In the genomic region with DNA sequence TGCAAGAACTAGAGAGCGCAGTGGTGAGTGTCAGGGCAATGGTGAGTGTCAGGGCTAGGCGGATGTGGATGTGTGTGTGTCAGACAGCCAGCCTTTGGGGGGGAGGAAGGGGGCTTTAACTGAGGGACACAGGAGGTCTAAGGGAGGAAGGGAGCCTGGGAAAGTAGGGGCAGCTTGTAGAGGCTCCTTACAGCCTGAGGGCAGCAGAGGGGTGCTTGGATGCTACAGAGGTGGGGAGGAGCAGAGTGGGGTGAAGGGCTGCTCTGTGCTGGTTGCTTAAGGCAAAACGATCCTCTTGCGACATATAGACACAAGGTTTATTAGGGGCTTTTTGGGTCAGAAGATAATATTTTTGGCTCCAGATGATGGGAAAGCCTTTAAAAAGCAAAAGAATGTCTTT, we compare ENCODE assay signal across 22 mouse cellular contexts. TPM values are rescaled to one million over a fixed set of nuclear protein-coding genes. Genes with fewer than 3 reads are reported as not detected.
DNase-seq lines count a peak whose midpoint lies in the region; ATAC-seq and TF ChIP-seq lines count a peak whose summit lies in the region.
"Had no signal": no experiment of that assay in that cellular context is flagged by ENCODE, and none has a peak within 500 bp of the region (broad histone marks: within the 10 kb centered on the region; RNA-seq: fewer than 3 reads in every experiment).

No protein-coding gene starts in this region.

- TF ChIP-seq CTCF in gastrocnemius, adult 2 months (IDR thresholded peaks at IDR 0.05) = no peak

- H3K4me3 ChIP-seq in gastrocnemius, adult 2 months = no peak overlapping the region
- no peak overlapping the region for H3K4me3 ChIP-seq in limb, embryonic 15.5 days
- no peak overlapping the region for H3K4me3 ChIP-seq in limb, embryonic 10.5 days
- H3K4me3 ChIP-seq in midbrain, embryonic 14.5 days (replicated peaks; ENCODE audit: low read depth, low read length) = no peak overlapping the region
- H3K4me3 ChIP-seq: embryonic facial prominence, embryonic 12.5 days; heart, embryonic 12.5 days; neural tube, embryonic 12.5 days had no signal

- WGBS in limb, embryonic 15.5 days = 66% methylated on average over 4 of the region's 4 CpGs
- WGBS in limb, embryonic 10.5 days = 85% methylated on average over 4 of the region's 4 CpGs
- 51% methylated on average over 4 of the region's 4 CpGs for WGBS in midbrain, embryonic 14.5 days

- intact Hi-C loops in gastrocnemius, adult 2 months (cut with DNase I) = no loop called here
- intact Hi-C loops in gastrocnemius, postnatal 36 days (cut with DNase I) = no loop called here

- H3K4me2 ChIP-seq in limb, embryonic 15.5 days = no peak overlapping the region
- no peak overlapping the region for H3K4me2 ChIP-seq in midbrain, embryonic 14.5 days (ENCODE audit: low read length)
- H3K4me2 ChIP-seq: embryonic facial prominence, embryonic 12.5 days; heart, embryonic 12.5 days; neural tube, embryonic 12.5 days had no signal

- ATAC-seq in limb, embryonic 15.5 days (ENCODE audit: insufficient number of reproducible peaks, low FRiP score, low TSS enrichment, low read depth) = no peak
- no peak; the same call in 1 of the 2 replicates for ATAC-seq in midbrain, embryonic 14.5 days (ENCODE audit: low FRiP score, low TSS enrichment)
- ATAC-seq: liver, postnatal 0 days had no signal

- no peak overlapping the region for H3K27ac ChIP-seq in gastrocnemius, adult 2 months
- H3K27ac ChIP-seq in limb, embryonic 15.5 days = peak overlapping the region; percentile 11; the same call in 1 of the 2 replicates
- no peak overlapping the region for H3K27ac ChIP-seq in limb, embryonic 10.5 days
- peak overlapping the region; percentile 28 for H3K27ac ChIP-seq in midbrain, embryonic 14.5 days (replicated peaks; ENCODE audit: low read depth, low read length)
- H3K27ac ChIP-seq: embryonic facial prominence, embryonic 12.5 days; neural tube, embryonic 12.5 days had no signal

- H3K9me3 ChIP-seq in limb, embryonic 15.5 days = no peaks in the 10 kb centered on the region
- no peaks in the 10 kb centered on the region for H3K9me3 ChIP-seq in limb, embryonic 10.5 days (replicated peaks)
- no peaks in the 10 kb centered on the region for H3K9me3 ChIP-seq in midbrain, embryonic 14.5 days (ENCODE audit: control insufficient read depth, low read length)
- H3K9me3 ChIP-seq: embryonic facial prominence, embryonic 12.5 days; heart, embryonic 12.5 days; neural tube, embryonic 12.5 days had no signal

- H3K27me3 ChIP-seq in limb, embryonic 15.5 days = no peaks in the 10 kb centered on the region
- no peaks in the 10 kb centered on the region for H3K27me3 ChIP-seq in limb, embryonic 10.5 days (ENCODE audit: low read depth, poor library complexity, severe bottlenecking)
- no peaks in the 10 kb centered on the region for H3K27me3 ChIP-seq in midbrain, embryonic 14.5 days (ENCODE audit: control insufficient read depth, insufficient read depth, low read length)
- H3K27me3 ChIP-seq: embryonic facial prominence, embryonic 12.5 days; heart, embryonic 12.5 days; neural tube, embryonic 12.5 days had no signal

- DNase-seq in gastrocnemius, adult 2 months = peak; percentile 7
- no peak for DNase-seq in gastrocnemius, postnatal 36 days
- no peak for DNase-seq in limb, embryonic 10.5 days (ENCODE audit: low spot score)
- DNase-seq in midbrain, embryonic 14.5 days = peak; percentile 33
- no peak for DNase-seq in spleen, adult 12 weeks (ENCODE audit: low spot score)
- no peak for DNase-seq in heart, adult 8-10 months (ENCODE audit: low spot score)
- DNase-seq: adrenal gland, postnatal 14 days; cerebellum, adult 2 months; gastrocnemius, postnatal 25 days; kidney, adult 11 months; kidney, postnatal 10 days; liver, postnatal 0 days; lung, postnatal 4 days; thymus, postnatal 4 days had no signal

- H3K36me3 ChIP-seq in limb, embryonic 15.5 days = peaks cover 36% of the 10 kb centered on the region
- peaks cover 81% of the 10 kb centered on the region for H3K36me3 ChIP-seq in limb, embryonic 10.5 days
- H3K36me3 ChIP-seq in midbrain, embryonic 14.5 days (ENCODE audit: control insufficient read depth, insufficient read depth, low read length) = peaks cover 19% of the 10 kb centered on the region

- no peak overlapping the region for H3K9ac ChIP-seq in limb, embryonic 15.5 days
- H3K9ac ChIP-seq in midbrain, embryonic 14.5 days (replicated peaks; ENCODE audit: low read length) = no peak overlapping the region; the same call in 1 of the 2 replicates
- H3K9ac ChIP-seq: embryonic facial prominence, embryonic 12.5 days; heart, embryonic 12.5 days; liver, postnatal 0 days; neural tube, embryonic 12.5 days had no signal

- H3K4me1 ChIP-seq in limb, embryonic 15.5 days = peaks cover 6% of the 10 kb centered on the region
- peaks cover 4% of the 10 kb centered on the region; the same call in 1 of the 2 replicates for H3K4me1 ChIP-seq in limb, embryonic 10.5 days
- H3K4me1 ChIP-seq in midbrain, embryonic 14.5 days (ENCODE audit: control insufficient read depth, insufficient read depth, low read length) = 0 out of 2 replicates have a peak, but pooled peaks cover 3% of the 10 kb centered on the region
- H3K4me1 ChIP-seq: embryonic facial prominence, embryonic 12.5 days had no signal

RNA-seq across cellular contexts. Expression of a gene that starts 17.4 kb away (rescaled TPM):
- total RNA-seq in gastrocnemius, adult 2 months (2021) = 10 to 100 TPM; 13.5 TPM
- total RNA-seq in gastrocnemius, postnatal 36 days (2021) = 10 to 100 TPM; 15.3 to 15.6 TPM
- 87.6 and 87.9 TPM in 2 replicates for polyA plus RNA-seq in limb, embryonic 15.5 days (2015; fragmentation: Nextera tagmentation; extraction: Ambion mirVana)
- polyA plus RNA-seq in limb, embryonic 10.5 days (2016; fragmentation: Nextera tagmentation; extraction: Ambion mirVana) = 70.0 and 70.9 TPM in 2 replicates
- polyA plus RNA-seq in midbrain, embryonic 14.5 days (2014; fragmentation: Nextera tagmentation; extraction: Ambion mirVana) = 47.8 and 89.9 TPM in 2 replicates
- total RNA-seq in heart, adult 8-10 months (2022) = 10 to 100 TPM; 19.6 to 24.3 (median 22.9) TPM

RNA-seq across cellular contexts. Expression of a gene that starts 33.4 kb away (rescaled TPM):
- total RNA-seq in gastrocnemius, adult 2 months (2021) = 1 to 10 TPM; 2.2 to 2.8 TPM
- 1 to 10 TPM; 2.9 to 3.5 TPM for total RNA-seq in gastrocnemius, postnatal 36 days (2021)
- 14.8 and 18.5 TPM in 2 replicates for polyA plus RNA-seq in limb, embryonic 15.5 days (2015; fragmentation: Nextera tagmentation; extraction: Ambion mirVana)
- polyA plus RNA-seq in limb, embryonic 10.5 days (2016; fragmentation: Nextera tagmentation; extraction: Ambion mirVana) = 21.7 and 26.2 TPM in 2 replicates
- polyA plus RNA-seq in midbrain, embryonic 14.5 days (2014; fragmentation: Nextera tagmentation; extraction: Ambion mirVana) = 34.3 and 52.2 TPM in 2 replicates
- 1 to 10 TPM; 3.2 to 4.9 (median 3.7) TPM for total RNA-seq in heart, adult 8-10 months (2022)

RNA-seq across cellular contexts. Expression of a gene that starts 37.5 kb away (rescaled TPM):
- not detected for total RNA-seq in gastrocnemius, adult 2 months (2021)
- not detected for total RNA-seq in gastrocnemius, postnatal 36 days (2021)
- polyA plus RNA-seq in limb, embryonic 15.5 days (2015; fragmentation: Nextera tagmentation; extraction: Ambion mirVana) = not detected in 2 replicates
- not detected in 2 replicates for polyA plus RNA-seq in limb, embryonic 10.5 days (2016; fragmentation: Nextera tagmentation; extraction: Ambion mirVana)
- polyA plus RNA-seq in midbrain, embryonic 14.5 days (2014; fragmentation: Nextera tagmentation; extraction: Ambion mirVana) = 2.3 and 2.4 TPM in 2 replicates
- not detected for total RNA-seq in heart, adult 8-10 months (2022)
- total RNA-seq: adrenal gland, postnatal 14 days; common myeloid progenitor, adult 5-6 weeks; gastrocnemius, postnatal 25 days; heart, postnatal 25 days; layer of hippocampus, postnatal 10 days; left cerebral cortex, postnatal 10 days had no signal
- polyA plus RNA-seq: heart, embryonic 12.5 days; liver, postnatal 0 days; neural tube, embryonic 12.5 days had no signal

Comparison
In these comparisons a context has a peak if more than half of its experiments do, and no peak if none do; other contexts are left out.
1. DNase-seq: peak in gastrocnemius, adult 2 months (single experiment) and midbrain, embryonic 14.5 days (single experiment); none in gastrocnemius, postnatal 36 days (0 of 2), limb, embryonic 10.5 days (single experiment), spleen, adult 12 weeks (single experiment) and heart, adult 8-10 months (single experiment).
2. H3K27ac ChIP-seq: peak in limb, embryonic 15.5 days (single experiment) and midbrain, embryonic 14.5 days (single experiment); none in gastrocnemius, adult 2 months (single experiment) and limb, embryonic 10.5 days (single experiment).